Mouse (Mus musculus): ENCODE results near the gene Uba2. TPM values are rescaled to one million over a fixed set of nuclear protein-coding genes. Genes with fewer than 3 reads are reported as not detected.

The Uba2 gene
- polyA plus RNA-seq, 1 experiment from 2014 or later, result 111 TPM

DNA sequence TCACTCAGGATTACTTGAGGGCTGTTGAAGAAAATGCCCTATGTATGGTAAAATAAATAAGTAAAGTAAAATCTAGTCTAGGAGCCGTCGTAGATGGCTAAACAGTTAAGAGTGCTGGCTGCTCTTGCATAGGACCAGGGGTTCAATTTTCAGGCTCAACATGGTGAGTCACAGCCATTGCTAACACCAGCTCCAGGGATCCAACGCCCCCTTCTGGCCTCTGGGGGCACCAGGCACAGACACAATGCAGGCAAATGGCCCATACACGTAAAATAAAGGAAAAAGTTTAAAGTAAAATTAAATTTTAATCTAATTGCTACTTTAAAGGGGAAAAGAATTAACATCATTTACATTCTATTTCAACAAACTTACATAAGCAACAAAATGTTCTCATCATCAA lies 2.5 kb downstream of the Uba2 start:
- no peak overlapping the region for H3K9ac ChIP-seq
- peak overlapping the region; percentile 50 for H3K4me2 ChIP-seq
- no peak for ATAC-seq (ENCODE audit: extremely low read depth, insufficient number of reproducible peaks, low FRiP score, low TSS enrichment)
- H3K36me3 ChIP-seq, result peaks cover 43% of the 10 kb centered on the region
- peaks cover 12% of the 10 kb centered on the region for H3K4me1 ChIP-seq
- H3K27ac ChIP-seq (replicated peaks), result no peak overlapping the region
- 53% methylated on average over 4 of the region's 4 CpGs for WGBS
- peak overlapping the region; percentile 22; the same call in 1 of the 2 replicates for H3K4me3 ChIP-seq
- no peaks in the 10 kb centered on the region for H3K9me3 ChIP-seq
- H3K27me3 ChIP-seq (replicated peaks), result no peaks in the 10 kb centered on the region

DNA sequence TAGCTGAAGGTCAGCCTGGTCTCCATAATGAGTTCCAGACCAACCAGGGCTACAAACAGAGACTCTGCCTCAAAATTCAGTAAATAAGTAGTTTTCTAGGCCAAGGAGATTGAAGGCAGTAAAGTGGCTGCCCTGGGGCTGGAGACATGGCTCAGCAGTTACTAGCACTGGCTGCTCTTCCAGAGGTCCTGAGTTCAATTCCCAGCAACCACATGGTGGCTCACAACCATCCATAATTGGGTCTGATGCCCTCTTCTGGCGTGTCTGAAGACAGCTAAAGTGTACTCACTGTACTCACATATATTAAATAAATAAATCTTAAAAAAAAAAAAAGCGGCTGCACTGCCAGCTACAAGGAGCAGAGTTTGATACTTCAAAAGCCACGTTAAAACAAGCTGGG lies 3.4 kb downstream of the Uba2 start:
- H3K4me1 ChIP-seq, result peaks cover 12% of the 10 kb centered on the region

DNA sequence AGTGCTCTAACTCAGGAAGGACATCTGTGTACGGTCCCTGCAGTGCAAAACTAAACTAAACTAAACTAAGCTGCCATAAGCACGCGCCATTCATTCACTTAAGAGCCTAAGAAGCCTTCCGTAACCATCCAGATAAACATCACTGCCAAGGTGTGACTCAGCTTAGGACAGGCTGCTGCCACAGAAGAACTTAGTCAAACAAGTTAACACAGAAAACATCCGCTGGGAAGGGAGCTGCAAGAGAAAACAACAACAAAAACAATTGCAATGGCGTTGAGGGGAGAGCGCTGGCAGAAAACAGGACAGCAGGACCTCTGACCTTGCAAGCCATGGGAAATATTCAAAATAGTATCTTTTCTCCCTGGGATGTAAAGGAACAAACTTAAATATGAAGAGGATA lies 4.7 kb downstream of the Uba2 start:
- peaks cover 12% of the 10 kb centered on the region for H3K4me1 ChIP-seq
- peaks cover 64% of the 10 kb centered on the region for H3K36me3 ChIP-seq

More for the DNA sequence above, 3.4 kb downstream of the Uba2 start:
- WGBS, result 77% methylated on average over 3 of the region's 3 CpGs
- H3K9me3 ChIP-seq, result no peaks in the 10 kb centered on the region
- H3K4me3 ChIP-seq, result no peak overlapping the region
- no peak for ATAC-seq (ENCODE audit: extremely low read depth, insufficient number of reproducible peaks, low FRiP score, low TSS enrichment)
- no peak overlapping the region for H3K9ac ChIP-seq
- H3K36me3 ChIP-seq, result peaks cover 52% of the 10 kb centered on the region
- H3K27me3 ChIP-seq (replicated peaks), result no peaks in the 10 kb centered on the region
- no peak overlapping the region for H3K27ac ChIP-seq (replicated peaks)
- no peak overlapping the region; the same call in 1 of the 2 replicates for H3K4me2 ChIP-seq

DNA sequence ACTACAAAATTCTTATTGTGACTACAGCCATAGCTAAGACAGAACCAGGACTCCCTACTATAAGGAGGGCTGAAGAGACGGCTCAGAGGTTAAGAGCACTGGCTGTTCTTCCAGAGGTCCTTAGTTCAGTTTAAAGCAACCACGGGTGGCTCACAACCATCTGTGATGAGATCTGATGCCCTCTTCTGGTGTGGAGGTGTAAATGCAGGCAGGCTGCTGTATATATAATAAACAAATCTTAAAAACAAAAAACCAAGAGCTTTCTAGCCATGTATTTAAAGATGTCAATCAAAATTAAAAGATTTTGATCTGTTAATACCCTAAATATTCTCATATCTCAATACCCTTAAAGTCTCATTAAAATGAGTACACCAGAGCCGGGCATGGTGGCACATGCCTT lies 10.2 kb downstream of the Uba2 start:
- Histone ChIP-seq H3K4me2 (no peak overlapping the region), H3K36me3 (peaks cover 98% of the 10 kb centered on the region), H3K9ac (no peak overlapping the region), H3K9me3 (no peaks in the 10 kb centered on the region), H3K4me1 (no peaks in the 10 kb centered on the region), H3K27me3 (replicated peaks) (no peaks in the 10 kb centered on the region), H3K27ac (replicated peaks) (no peak overlapping the region), H3K4me3 (no peak overlapping the region)
- 89% methylated on average over 3 of the region's 3 CpGs for WGBS
- no peak for ATAC-seq (ENCODE audit: extremely low read depth, insufficient number of reproducible peaks, low FRiP score, low TSS enrichment)

More for the DNA sequence above, 4.7 kb downstream of the Uba2 start:
- no peak overlapping the region for H3K4me2 ChIP-seq
- WGBS, result 93% methylated on average over 7 of the region's 7 CpGs
- no peak overlapping the region for H3K9ac ChIP-seq
- no peak overlapping the region for H3K27ac ChIP-seq (replicated peaks)
- no peak overlapping the region for H3K4me3 ChIP-seq
- no peak for ATAC-seq (ENCODE audit: extremely low read depth, insufficient number of reproducible peaks, low FRiP score, low TSS enrichment)
- H3K9me3 ChIP-seq, result no peaks in the 10 kb centered on the region
- no peaks in the 10 kb centered on the region for H3K27me3 ChIP-seq (replicated peaks)

DNA sequence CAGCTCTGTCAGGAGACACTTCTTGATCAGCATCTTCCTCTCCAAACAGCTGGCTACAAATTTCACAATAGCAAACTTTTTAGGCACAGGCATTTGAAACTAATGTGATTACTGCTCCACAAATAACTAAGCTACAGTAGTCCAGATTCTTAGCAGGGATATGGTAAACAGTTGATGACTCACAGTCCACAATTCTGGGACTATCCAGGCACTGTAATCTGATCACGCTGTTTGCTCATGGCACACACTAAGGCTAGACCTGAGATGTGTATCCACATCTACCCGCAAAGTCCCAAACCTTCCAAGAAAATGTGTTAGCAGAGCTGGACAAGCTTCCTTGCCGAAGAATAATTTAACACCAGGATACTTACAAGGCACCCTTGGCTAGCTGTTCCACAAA lies 11.4 kb downstream of the Uba2 start:
- ATAC-seq (ENCODE audit: extremely low read depth, insufficient number of reproducible peaks, low FRiP score, low TSS enrichment), result no peak
- no peak overlapping the region for H3K27ac ChIP-seq (replicated peaks)
- H3K4me3 ChIP-seq, result no peak overlapping the region
- peaks cover 99% of the 10 kb centered on the region for H3K36me3 ChIP-seq
- no peaks in the 10 kb centered on the region for H3K4me1 ChIP-seq
- H3K4me2 ChIP-seq, result no peak overlapping the region
- no peaks in the 10 kb centered on the region for H3K27me3 ChIP-seq (replicated peaks)
- no peak overlapping the region for H3K9ac ChIP-seq
- H3K9me3 ChIP-seq, result no peaks in the 10 kb centered on the region
- WGBS, result 94% methylated on average over 3 of the region's 3 CpGs

DNA sequence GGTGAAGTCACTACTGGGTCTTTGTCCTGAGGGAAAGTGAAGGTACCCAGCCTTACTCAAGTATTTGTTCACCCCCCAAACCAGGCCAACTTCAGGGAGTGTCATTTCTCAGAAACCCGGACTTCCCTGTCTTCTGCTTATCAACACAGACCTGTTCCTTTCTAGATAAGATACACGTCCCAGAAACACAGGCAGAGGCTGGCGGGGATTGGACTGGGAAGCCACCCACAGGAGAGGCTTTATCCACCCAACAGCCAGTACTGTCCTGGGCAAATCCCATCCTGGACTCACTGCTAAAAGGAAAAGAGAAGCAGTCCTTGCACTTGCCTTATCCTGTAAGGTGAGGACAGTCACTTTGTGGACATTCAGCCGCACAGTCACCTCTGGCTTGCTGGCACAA lies 22.2 kb downstream of the Uba2 start:
- H3K36me3 ChIP-seq, result peaks cover 100% of the 10 kb centered on the region
- no peak overlapping the region for H3K4me3 ChIP-seq
- H3K9me3 ChIP-seq, result peaks cover 10% of the 10 kb centered on the region; the same call in 1 of the 2 replicates
- H3K4me1 ChIP-seq, result no peaks in the 10 kb centered on the region
- ATAC-seq (ENCODE audit: extremely low read depth, insufficient number of reproducible peaks, low FRiP score, low TSS enrichment), result no peak
- no peaks in the 10 kb centered on the region for H3K27me3 ChIP-seq (replicated peaks)
- H3K27ac ChIP-seq (replicated peaks), result no peak overlapping the region
- no peak overlapping the region for H3K4me2 ChIP-seq
- 48% methylated on average over 4 of the region's 4 CpGs for WGBS
- no peak overlapping the region for H3K9ac ChIP-seq

DNA sequence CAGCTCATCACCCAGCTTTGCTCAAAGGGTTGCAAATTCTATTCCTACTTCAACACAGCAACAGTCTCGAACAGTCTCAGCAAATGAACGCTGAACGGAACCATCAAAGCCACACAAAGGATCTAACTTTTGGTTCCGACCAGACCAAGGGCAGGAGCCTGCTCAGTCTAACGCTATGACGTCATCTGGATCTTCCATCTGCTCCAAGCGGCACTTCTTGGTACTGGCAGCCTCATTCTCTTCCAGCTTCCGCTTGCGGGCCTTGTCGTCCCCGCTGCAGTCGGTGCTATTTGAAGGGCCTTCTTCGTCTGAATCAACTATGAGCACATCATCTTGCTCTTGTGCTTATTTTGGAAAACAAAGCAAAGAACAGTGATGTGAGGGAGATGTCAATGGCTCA lies 28.3 kb downstream of the Uba2 start:
- 89% methylated on average over 13 of the region's 13 CpGs for WGBS
- H3K9me3 ChIP-seq, result no peaks in the 10 kb centered on the region
- H3K4me3 ChIP-seq, result no peak overlapping the region
- H3K27me3 ChIP-seq (replicated peaks), result no peaks in the 10 kb centered on the region
- no peak for ATAC-seq (ENCODE audit: extremely low read depth, insufficient number of reproducible peaks, low FRiP score, low TSS enrichment)
- H3K27ac ChIP-seq (replicated peaks), result no peak overlapping the region
- H3K36me3 ChIP-seq, result peaks cover 68% of the 10 kb centered on the region
- no peaks in the 10 kb centered on the region for H3K4me1 ChIP-seq
- H3K9ac ChIP-seq, result no peak overlapping the region
- H3K4me2 ChIP-seq, result no peak overlapping the region

DNA sequence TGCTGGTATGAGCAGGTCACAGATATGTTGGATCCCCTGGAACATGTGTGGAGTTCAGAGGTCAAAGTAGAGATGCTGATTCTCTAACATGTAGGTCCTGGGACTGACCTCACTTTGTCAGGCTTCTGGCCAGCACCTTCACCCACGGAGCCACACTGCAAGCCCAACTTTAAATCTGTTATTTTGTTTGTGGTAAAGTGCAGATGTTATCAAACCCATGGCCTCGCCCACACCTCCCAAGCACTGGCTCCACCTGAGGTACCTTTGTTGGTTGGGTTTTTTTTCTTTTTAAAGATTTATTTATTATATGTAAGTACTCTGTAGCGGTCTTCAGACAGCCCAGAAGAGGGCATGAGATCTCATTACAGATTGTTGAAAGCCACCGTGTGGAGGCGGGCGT lies 29.9 kb downstream of the Uba2 start:
- no peak for ATAC-seq (ENCODE audit: extremely low read depth, insufficient number of reproducible peaks, low FRiP score, low TSS enrichment)

DNA sequence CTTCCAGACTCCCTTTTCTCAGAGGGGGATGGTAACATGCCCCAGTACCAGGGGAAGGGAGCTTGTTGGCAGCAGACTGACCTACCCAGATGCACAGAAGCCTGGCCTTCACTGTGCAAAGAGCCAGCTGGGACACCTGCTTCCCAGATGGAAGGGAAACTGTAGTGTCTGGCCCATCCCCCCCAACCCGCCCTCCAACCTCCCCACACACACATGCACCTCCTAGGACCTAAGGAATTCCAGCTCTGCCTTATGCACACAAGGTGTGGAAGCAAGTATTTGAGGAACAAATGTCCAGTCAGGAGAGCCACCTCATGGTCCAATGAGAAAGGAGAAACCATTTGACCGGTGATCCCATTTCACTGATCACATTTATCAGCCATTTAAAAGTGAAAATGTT lies 35.1 kb downstream of the Uba2 start:
- H3K9me3 ChIP-seq, result no peaks in the 10 kb centered on the region
- H3K36me3 ChIP-seq, result no peaks in the 10 kb centered on the region; the same call in 1 of the 2 replicates
- H3K4me3 ChIP-seq, result no peak overlapping the region
- 83% methylated on average over 2 of the region's 2 CpGs for WGBS
- H3K27ac ChIP-seq (replicated peaks), result no peak overlapping the region
- H3K4me1 ChIP-seq, result peaks cover 30% of the 10 kb centered on the region
- no peak for ATAC-seq (ENCODE audit: extremely low read depth, insufficient number of reproducible peaks, low FRiP score, low TSS enrichment)
- H3K9ac ChIP-seq, result no peak overlapping the region
- no peak overlapping the region for H3K4me2 ChIP-seq
- H3K27me3 ChIP-seq (replicated peaks), result no peaks in the 10 kb centered on the region

More for the DNA sequence above, 29.9 kb downstream of the Uba2 start:
- Histone ChIP-seq H3K36me3 (peaks cover 52% of the 10 kb centered on the region), H3K27ac (replicated peaks) (no peak overlapping the region), H3K4me3 (no peak overlapping the region), H3K4me2 (no peak overlapping the region), H3K9ac (no peak overlapping the region), H3K9me3 (no peaks in the 10 kb centered on the region), H3K27me3 (replicated peaks) (no peaks in the 10 kb centered on the region), H3K4me1 (no peaks in the 10 kb centered on the region; the same call in 1 of the 2 replicates)
- WGBS, result 82% methylated on average over 6 of the region's 6 CpGs

DNA sequence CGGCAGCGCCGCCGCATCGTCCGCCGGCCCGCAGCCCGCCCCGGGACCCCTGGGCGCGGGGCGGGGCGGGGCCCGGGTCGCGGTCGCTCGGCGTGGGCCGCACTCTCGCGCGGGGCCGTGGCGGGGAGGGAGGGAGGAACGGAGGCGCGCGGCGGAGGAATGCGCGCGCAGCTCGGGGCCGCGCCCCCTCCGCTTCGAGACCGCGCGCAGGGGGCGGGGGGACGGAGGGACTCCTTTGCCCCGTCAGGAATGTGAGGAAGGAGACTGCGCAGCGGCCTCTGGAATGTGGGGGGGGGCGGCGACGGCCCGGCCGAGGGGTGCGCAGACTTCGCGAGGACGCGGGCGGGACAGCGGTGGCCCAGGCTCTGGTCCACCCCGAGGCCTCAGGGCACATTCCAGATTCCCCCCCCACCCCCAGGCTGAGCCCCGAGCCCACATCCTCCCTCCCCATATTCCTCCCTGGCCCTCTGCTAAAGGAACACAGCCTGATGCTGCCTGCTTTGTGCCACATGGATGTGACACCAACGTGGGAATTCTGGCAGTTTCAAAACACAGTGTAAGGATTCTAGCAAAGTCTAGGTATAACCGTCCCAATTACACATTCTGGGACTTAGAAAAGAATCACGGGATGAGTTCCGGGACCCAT lies 36.2 kb downstream of the Uba2 start, which contains the start of gene Wtip:
Wtip (minus strand) TSS at position 152 of the 646 bp plus-strand sequence.
- peak within 1 kb of the TSS; percentile 78 for H3K4me2 ChIP-seq
- H3K36me3 ChIP-seq, result peaks cover 2% of the 10 kb centered on the region; the same call in 1 of the 2 replicates
- no peaks in the 10 kb centered on the region for H3K27me3 ChIP-seq (replicated peaks)
- peak within 1 kb of the TSS; percentile 87 for H3K4me3 ChIP-seq
- H3K27ac ChIP-seq (replicated peaks), result peak within 1 kb of the TSS; percentile 85
- WGBS, result under 1% methylated on average over 24 of the region's 65 CpGs
- ATAC-seq (ENCODE audit: extremely low read depth, insufficient number of reproducible peaks, low FRiP score, low TSS enrichment), result peak; percentile 75
- peaks cover 30% of the 10 kb centered on the region for H3K4me1 ChIP-seq
- H3K9ac ChIP-seq, result peak within 1 kb of the TSS; percentile 97
- no peaks in the 10 kb centered on the region for H3K9me3 ChIP-seq

DNA sequence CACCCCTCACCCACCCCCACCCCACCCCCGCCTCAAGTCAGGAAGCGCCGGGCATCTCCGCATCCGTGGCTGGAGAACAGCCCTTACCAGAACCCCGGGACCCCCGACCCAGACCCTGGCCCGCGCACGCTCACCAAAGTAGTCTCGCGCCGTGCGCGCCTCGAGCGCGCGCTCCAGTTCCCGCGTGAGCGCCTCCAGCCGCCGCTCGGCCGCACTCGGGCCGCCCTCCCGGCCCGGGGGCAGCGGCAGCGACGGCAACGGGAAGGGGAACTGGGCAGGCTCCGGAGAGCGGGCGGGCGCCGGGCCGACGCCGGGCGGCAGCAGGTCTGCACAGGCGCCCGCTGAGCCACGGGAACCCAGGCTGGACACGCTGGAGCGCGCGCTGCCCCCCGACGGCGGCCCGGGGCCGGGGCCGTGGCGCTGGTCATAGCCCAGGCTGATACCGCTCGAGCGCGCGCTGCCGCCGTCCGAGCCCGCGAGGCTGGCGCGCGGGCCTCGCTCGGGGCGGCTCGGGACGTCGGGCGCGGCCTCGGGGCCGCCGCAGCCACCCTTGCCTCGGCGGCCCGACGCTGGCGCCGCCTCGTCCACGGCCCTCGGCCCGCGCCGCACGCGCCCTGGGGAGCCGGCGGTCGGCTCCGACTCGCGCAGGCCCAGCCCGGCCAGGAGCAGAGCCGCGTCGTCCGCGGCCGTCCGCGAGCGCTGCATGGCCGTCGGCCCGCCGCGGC lies 36.9 kb downstream of the Uba2 start:
- peaks cover 30% of the 10 kb centered on the region for H3K4me1 ChIP-seq
- H3K36me3 ChIP-seq, result peaks cover 4% of the 10 kb centered on the region; the same call in 1 of the 2 replicates
- H3K4me2 ChIP-seq, result peak overlapping the region; percentile 78
- ATAC-seq (ENCODE audit: extremely low read depth, insufficient number of reproducible peaks, low FRiP score, low TSS enrichment), result peak; percentile 56
- H3K9ac ChIP-seq, result peak overlapping the region; percentile 97
- H3K27me3 ChIP-seq (replicated peaks), result no peaks in the 10 kb centered on the region
- WGBS, result 1% methylated on average over 70 of the region's 116 CpGs
- H3K27ac ChIP-seq (replicated peaks), result peak overlapping the region; percentile 85
- peak overlapping the region; percentile 87 for H3K4me3 ChIP-seq
- H3K9me3 ChIP-seq, result no peaks in the 10 kb centered on the region
